Mouse (Mus musculus) limb, embryonic 10.5 days (tissue): ENCODE data around the gene Zfp90. TPM values are rescaled to one million over a fixed set of nuclear protein-coding genes. Genes with fewer than 3 reads are reported as not detected.

Source experiments
- DNase-seq: peaks from one replicate; pipeline ENCODE4 v3.0.0-alpha.2; 2017; ENCODE audit warnings: low spot score
- H3K27ac ChIP-seq: fragments of 300-500 bp; sonication (generic); 2 replicates; pipeline ENCODE4 v1.5.1; 2016; ENCODE audit warnings: mild to moderate bottlenecking
- H3K27me3 ChIP-seq: fragments of 300-500 bp; sonication (generic); 2 replicates; pipeline ENCODE4 v1.6.1; 2016; ENCODE audit warnings: low read depth, mild to moderate bottlenecking; ENCODE audit not compliant: poor library complexity, severe bottlenecking
- H3K36me3 ChIP-seq: fragments of 300-500 bp; sonication (generic); 2 replicates; pipeline ENCODE4 v1.6.1; 2016; ENCODE audit warnings: mild to moderate bottlenecking, moderate library complexity
- H3K4me1 ChIP-seq: fragments of 300-500 bp; sonication (generic); 2 replicates; pipeline ENCODE4 v1.6.1; 2016
- H3K4me3 ChIP-seq: fragments of 300-500 bp; sonication (generic); 2 replicates; pipeline ENCODE4 v1.5.1; 2016; ENCODE audit warnings: mild to moderate bottlenecking, moderate library complexity
- H3K9me3 ChIP-seq: fragments of 300-500 bp; sonication (generic); replicated peaks from 2 replicates; pipeline ENCODE4 v1.6.1; 2016; ENCODE audit warnings: mild to moderate bottlenecking
- WGBS: fragments of 180-500 bp; shearing (Covaris S2); methylation state at CpG from one replicate; pipeline ENCODE4 v1.1.7; 2016; 5-methylcytosine and 5-hydroxymethylcytosine counted together
- polyA plus RNA-seq: library from polyadenylated mRNA; unstranded; fragments of >200 nt; fragmentation: Nextera tagmentation; extraction: Ambion mirVana; gene quantifications from 2 replicates; pipeline ENCODE4 v1.2.1, GENCODE M21; 2016

Gene Zfp90
- polyA plus RNA-seq, 1 experiment from 2014 or later, result 28.7 TPM

DNA sequence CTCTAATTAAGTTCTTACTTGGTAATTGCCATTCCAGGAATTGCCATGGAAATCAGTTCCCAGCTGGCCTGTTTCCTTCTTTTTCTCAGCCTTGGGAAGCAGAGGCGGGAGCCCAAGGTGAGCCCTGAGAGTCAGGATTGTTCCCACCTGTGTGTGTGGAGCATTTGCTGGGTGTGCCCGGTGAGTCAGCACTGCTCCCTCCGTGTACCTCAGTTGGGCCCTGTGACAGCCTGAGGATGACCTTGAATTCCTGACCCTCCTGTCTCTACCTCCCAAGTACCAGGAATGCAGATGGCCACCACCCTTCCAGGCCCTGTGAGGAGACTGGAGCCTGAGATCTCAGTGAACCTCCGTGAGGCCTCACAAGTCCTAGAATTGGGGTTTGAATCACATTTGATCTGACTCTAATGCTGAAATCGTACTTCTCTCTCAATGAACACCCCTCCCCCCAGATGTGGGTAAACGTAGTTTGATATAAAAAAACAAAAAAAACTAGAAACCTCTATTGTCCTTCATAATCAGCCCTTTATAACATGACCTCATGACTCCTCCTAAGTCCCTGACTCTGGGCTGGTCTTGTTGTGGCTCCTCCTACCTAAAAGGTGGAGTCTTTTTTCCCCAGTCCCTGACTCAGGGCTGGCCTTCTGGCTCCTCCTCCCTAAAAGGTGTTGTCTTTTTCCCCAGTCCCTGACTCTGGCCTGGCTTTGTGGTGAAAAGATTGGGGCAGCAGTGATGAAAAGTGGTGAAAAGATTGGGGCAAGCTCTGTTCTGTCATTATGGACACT lies 36.4 kb downstream of the Zfp90 start:
- WGBS, result 81% methylated on average over 6 of the region's 6 CpGs
- Histone ChIP-seq H3K27me3 (no peaks in the 10 kb centered on the region), H3K27ac (0 out of 2 replicates have a peak overlapping the region, but pooled peaks have one; percentile 14)

DNA sequence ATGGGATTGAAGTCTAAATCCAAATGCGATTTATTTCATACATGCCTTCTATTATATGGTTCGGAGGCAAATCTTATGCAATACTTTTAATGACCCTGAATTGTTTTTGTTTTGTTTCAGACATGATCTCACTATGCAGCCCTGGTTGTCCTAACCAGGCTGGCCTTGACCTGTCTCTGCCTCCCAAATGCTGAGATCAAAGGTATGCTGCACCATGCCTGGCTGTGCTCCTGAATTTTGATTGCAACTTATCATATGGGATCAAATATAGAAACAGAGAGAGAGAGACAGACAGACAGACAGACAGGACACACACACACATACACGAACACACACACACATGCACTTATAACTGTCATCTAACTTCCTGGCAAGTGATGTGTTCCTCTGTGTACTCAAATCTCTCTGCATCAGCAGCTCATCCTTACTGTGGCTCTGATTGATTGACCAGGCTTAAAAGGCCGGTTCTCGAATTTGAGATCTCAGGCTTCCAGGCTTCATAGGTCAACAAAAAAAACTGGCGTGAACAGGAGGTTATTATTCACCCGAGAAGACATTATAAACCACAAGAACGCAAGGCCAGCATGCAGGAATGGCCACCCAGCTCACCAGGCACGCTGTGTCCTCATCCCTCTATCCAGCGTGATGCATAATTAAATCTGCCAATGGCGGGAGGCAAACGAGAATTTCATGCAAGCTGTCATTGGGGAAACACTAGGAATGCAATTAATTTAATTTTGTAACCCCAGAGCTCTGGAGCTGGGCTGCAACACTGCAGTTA lies 37.8 kb downstream of the Zfp90 start:
- peaks cover 13% of the 10 kb centered on the region; the same call in 1 of the 2 replicates for H3K4me1 ChIP-seq
- H3K9me3 ChIP-seq, result no peaks in the 10 kb centered on the region
- WGBS, result 79% methylated on average over 12 of the region's 12 CpGs
- no peaks in the 10 kb centered on the region for H3K27me3 ChIP-seq
- no peaks in the 10 kb centered on the region for H3K36me3 ChIP-seq
- H3K4me3 ChIP-seq, result no peak overlapping the region
- no peak overlapping the region for H3K27ac ChIP-seq
- DNase-seq, result no peak

More for the DNA sequence above, 36.4 kb downstream of the Zfp90 start:
- Histone ChIP-seq H3K36me3 (no peaks in the 10 kb centered on the region), H3K9me3 (no peaks in the 10 kb centered on the region), H3K4me1 (peaks cover 13% of the 10 kb centered on the region; the same call in 1 of the 2 replicates), H3K4me3 (no peak overlapping the region)
- DNase-seq, result no peak

DNA sequence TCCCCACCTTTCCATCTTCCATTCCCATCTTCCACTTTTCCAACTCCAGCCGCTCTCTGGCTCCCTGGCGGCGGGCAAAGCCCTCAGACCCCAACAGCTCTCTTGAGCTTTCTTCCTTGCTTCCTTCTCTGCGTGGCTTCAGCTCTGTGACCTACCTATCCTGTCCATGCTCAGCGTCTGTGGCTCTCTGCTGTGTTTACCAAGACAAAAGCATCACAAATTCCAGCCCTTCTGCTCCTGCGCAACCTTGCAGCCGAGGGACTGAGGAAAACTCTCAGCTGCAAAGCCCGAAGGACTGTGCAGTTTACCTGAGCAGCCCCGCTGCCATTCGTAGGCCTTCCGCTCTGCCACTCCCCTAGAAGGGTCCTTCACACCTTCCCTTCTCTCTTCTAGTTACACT lies 38.9 kb downstream of the Zfp90 start:
- H3K27me3 ChIP-seq, result no peaks in the 10 kb centered on the region
- no peak for DNase-seq
- 69% methylated on average over 11 of the region's 11 CpGs for WGBS
- no peak overlapping the region for H3K4me3 ChIP-seq
- H3K27ac ChIP-seq, result no peak overlapping the region
- H3K9me3 ChIP-seq, result no peaks in the 10 kb centered on the region
- H3K36me3 ChIP-seq, result no peaks in the 10 kb centered on the region
- peaks cover 13% of the 10 kb centered on the region; the same call in 1 of the 2 replicates for H3K4me1 ChIP-seq

DNA sequence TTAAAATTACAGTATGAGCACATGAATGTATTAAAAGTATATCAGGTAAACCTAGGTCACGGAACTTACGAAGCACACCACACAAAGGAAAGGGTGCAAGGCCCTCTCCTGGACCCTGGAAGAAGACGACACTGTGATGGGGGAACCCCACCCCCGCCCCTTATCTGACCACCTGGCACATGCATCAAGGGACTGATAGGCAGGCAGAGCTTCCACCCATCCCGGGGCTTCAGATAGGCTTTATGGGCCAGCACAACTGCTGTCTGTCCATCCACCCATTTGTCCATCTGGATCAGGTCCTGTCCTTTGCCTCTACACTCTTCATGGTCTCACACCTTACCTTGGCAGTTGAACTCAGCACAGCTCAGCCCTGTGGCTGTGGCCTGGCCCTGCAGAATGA lies 47.0 kb downstream of the Zfp90 start:
- Histone ChIP-seq H3K27ac (0 out of 2 replicates have a peak overlapping the region, but pooled peaks have one; percentile 17), H3K36me3 (no peaks in the 10 kb centered on the region), H3K4me3 (no peak overlapping the region), H3K27me3 (no peaks in the 10 kb centered on the region), H3K9me3 (no peaks in the 10 kb centered on the region), H3K4me1 (peaks cover 8% of the 10 kb centered on the region)
- 72% methylated on average over 5 of the region's 5 CpGs for WGBS
- DNase-seq, result no peak

DNA sequence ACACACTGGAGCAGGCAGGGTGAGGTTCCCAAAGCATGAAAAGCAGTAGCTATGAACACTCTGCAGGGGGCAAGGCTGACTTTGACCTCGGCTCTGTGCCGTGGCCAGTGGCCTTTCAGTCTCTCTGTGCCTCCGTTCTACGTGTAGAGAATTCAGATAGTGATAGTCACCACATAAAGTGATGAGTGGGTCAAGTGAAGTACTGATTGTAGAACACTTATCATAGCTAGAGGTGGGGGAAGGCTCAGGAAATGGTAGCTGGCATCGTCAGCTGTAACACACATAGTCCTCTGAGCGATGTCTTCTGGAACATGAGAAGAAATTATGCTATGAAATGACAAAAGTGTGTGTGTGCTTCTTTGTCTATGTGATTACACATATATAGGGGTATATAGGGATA lies 48.7 kb downstream of the Zfp90 start:
- no peak overlapping the region for H3K27ac ChIP-seq
- WGBS, result 95% methylated on average over 6 of the region's 6 CpGs

DNA sequence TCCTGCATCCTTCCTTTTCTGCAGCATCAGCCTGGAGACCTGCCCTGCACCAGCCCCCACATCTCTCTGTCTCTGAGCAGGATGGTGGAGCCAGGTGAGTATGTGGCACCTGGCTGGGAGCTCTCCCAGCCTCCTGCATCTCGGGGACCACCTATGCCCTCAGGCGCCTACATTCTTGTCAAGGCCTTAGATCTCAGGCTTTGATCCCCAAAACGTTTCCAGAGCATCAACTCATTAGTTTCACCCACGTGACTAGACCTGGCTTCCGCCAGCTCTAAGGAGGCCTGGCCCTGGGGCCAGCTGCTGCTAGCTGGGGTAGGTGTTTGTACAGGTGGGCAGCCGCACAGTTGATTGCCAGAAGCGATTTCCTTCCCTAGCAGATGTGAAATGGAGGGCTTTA lies 54.4 kb downstream of the Zfp90 start:
- no peaks in the 10 kb centered on the region for H3K9me3 ChIP-seq
- H3K4me3 ChIP-seq, result no peak overlapping the region
- peak; percentile 44 for DNase-seq
- no peaks in the 10 kb centered on the region for H3K36me3 ChIP-seq
- no peak overlapping the region for H3K27ac ChIP-seq
- WGBS, result 49% methylated on average over 7 of the region's 7 CpGs
- H3K4me1 ChIP-seq, result peaks cover 16% of the 10 kb centered on the region
- no peaks in the 10 kb centered on the region for H3K27me3 ChIP-seq

More for the DNA sequence above, 48.7 kb downstream of the Zfp90 start:
- Histone ChIP-seq H3K27me3 (no peaks in the 10 kb centered on the region), H3K4me3 (no peak overlapping the region), H3K9me3 (no peaks in the 10 kb centered on the region), H3K4me1 (peaks cover 14% of the 10 kb centered on the region), H3K36me3 (no peaks in the 10 kb centered on the region)
- DNase-seq, result peak; percentile 23

DNA sequence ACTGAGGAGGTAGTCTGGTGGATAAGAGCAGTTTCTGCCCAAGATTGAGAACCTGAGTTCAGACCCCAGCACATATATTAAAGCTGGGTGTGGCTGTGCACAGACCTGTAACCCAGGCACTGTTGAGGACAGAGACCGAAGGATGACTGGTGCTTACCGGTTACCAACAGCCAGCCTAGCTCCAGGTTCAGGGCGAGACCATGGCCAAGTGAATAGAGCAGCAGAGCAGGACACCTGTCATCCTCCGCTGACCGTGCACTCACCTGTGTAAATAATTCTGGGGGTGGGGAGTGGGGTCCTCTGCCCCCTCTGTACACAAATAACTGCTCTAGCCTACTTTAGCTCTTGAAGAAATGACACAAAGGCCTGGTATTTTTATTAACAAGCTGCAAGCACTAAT lies 58.9 kb downstream of the Zfp90 start:
- Histone ChIP-seq H3K4me3 (no peak overlapping the region), H3K9me3 (no peaks in the 10 kb centered on the region), H3K36me3 (no peaks in the 10 kb centered on the region), H3K27ac (no peak overlapping the region), H3K27me3 (no peaks in the 10 kb centered on the region), H3K4me1 (peaks cover 9% of the 10 kb centered on the region)
- peak; percentile 22 for DNase-seq
- 90% methylated on average over 5 of the region's 5 CpGs for WGBS

Other genes starting within 250 kb of the Zfp90 start
- gene Slc7a6, start 246.5 kb upstream of the Zfp90 start, polyA plus RNA-seq, result 85.3 and 94.5 TPM in 2 replicates
- 42.0 and 46.6 TPM in 2 replicates for gene Slc7a6os, start 204.4 kb upstream of the Zfp90 start, polyA plus RNA-seq
- 76.4 and 88.2 TPM in 2 replicates for gene Prmt7, start 204.4 kb upstream of the Zfp90 start, polyA plus RNA-seq
- 0.68 and 1.4 TPM in 2 replicates for gene Smpd3, start 77.3 kb upstream of the Zfp90 start, polyA plus RNA-seq
- not detected in 2 replicates for gene 6030452D12Rik, start 85.2 kb downstream of the Zfp90 start, polyA plus RNA-seq
- 29.7 and 34.5 TPM in 2 replicates for gene Cdh3, start 95.6 kb downstream of the Zfp90 start, polyA plus RNA-seq
- 7.9 and 8.0 TPM in 2 replicates for gene Gm10073, start 158.1 kb downstream of the Zfp90 start, polyA plus RNA-seq
- gene Cdh1, start 188.0 kb downstream of the Zfp90 start, polyA plus RNA-seq, result 15.4 and 16.4 TPM in 2 replicates